Mouse (Mus musculus): ENCODE results near the gene Ube2l3. TPM values are rescaled to one million over a fixed set of nuclear protein-coding genes. Genes with fewer than 3 reads are reported as not detected.
"Not testable (repeated sequence)": the region's sequence is repeated elsewhere in the genome, so short reads cannot be mapped to it uniquely, and the experiment has no call there.

Gene Ube2l3
- total RNA-seq (2015) (373 and 400 TPM in 2 replicates), total RNA-seq (2017) (128 and 144 TPM in 2 replicates)

DNA sequence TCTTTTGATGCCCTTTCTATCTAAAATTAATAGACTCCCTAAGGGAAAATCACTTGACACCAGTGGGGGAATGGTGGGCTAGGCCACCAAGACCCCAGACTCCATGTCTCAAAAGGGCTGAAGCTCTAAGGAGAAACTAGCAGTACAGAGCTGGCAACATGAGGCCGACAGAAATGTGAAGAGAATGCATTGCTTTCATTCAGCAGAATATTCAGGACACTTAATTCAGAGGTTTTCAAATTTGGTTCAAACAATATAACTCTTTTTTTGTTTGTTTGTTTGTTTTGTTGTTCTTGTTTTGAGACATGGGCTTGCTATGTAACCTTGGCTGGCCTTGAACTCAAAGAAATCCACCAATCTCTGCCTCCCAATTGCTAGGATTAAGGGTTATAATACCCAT, at the start of gene Ube2l3:
Gene Ube2l3, minus strand, starts transcription at position 101 of the 400 bp plus-strand sequence.
- ATAC-seq (ENCODE audit: poor library complexity, severe bottlenecking): no peak

DNA sequence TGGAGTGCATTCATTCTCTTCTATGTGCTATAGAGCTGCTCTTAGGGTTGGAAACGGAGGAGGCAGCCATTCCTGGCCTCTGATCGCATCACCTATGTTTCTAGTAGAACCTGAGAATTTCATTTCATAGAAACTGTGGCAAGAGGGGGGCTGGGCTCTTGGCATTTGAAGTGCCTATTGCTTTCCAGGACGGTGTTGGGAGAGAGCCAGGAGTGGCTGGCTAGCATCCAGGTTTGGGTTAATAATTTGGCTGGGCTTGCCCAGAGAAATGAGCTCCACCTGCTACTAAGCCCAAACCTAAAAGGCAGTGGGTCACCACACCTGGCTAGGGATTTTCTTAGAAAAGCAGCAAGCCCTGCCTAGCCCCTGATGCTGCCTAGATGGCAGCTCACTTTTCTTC, 49.1 kb upstream of the Ube2l3 start:
- no peak for ATAC-seq (ENCODE audit: poor library complexity, severe bottlenecking)

DNA sequence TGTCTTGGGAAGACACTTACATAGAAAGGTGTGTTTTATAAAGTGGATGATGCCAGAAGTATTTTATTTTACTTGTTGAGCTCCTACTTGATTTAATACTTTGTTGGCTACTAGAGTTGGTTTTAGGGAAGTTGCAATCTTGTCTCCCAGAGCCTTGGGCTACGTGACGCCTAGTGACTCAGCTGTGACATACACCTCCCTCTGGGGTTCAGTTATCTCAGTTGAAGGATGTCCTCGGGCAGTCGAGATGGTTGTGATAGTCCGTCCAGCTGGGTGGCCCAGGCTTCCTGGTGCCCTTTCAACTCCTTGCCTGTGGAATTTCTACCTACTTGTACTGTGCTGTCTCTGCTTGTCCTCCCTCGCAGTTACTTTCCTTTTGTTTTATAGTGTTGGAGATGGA, 46.7 kb upstream of the Ube2l3 start:
- ATAC-seq (ENCODE audit: poor library complexity, severe bottlenecking): peak; percentile 85

DNA sequence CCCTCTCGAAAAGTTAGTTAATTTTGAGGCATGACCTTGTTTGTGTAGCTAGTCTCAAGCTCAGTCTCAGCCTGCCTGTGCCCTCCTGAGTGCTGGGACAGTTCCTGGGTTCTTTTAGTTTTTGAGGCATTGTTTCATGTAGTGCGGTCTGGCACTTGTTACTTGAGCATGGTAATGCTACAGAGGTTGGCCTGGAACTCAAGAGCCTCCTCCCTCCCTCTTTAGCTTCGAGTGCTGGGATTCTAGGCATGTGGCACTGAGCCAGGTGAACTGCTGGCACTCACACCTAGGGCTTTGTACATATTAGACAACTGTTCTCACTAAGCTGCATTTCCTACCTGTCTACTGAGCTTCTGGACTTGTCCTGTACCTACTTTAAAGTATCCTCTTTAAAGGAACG, 45.3 kb upstream of the Ube2l3 start:
- no peak for ATAC-seq (ENCODE audit: poor library complexity, severe bottlenecking)

DNA sequence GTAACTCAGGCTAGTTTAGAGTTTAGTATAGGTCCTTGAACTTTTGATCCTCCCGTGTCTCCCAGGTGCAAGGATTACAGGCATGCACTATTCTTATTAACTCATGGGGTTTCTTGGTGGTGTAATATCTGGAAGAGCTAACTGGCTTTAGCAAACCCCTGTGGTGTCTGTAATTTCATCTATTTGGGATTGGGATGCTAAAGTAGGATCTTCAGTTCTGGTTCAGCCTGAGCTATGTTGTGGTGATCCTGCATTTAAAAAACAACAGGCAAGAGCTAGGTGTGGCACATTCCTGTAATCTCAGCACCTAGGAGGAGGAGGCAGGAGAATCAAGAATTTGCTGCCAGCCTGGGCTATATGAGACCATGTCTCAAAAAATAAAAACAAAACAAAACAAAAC, 42.5 kb upstream of the Ube2l3 start:
- no peak for ATAC-seq (ENCODE audit: poor library complexity, severe bottlenecking)

DNA sequence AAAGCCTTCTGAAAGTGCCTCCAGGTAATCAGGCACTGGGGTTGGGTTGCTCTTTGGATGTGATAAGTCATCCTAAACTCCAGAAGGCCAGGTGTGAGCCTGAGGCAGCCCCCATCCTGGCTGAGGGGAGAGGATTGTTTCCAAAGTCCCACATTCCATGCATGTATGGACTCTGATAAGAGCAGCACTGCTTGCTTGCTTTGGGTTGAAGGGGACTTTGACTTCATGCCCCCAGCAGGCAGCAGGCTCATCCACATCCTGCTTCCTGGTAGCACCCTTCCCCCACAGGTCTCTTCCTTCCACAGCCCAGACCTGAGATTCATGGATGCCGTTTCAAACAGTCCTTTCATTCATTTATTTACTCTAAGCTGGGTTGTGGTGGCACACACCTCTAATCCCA, 41.3 kb upstream of the Ube2l3 start:
- no peak for ATAC-seq (ENCODE audit: poor library complexity, severe bottlenecking)

DNA sequence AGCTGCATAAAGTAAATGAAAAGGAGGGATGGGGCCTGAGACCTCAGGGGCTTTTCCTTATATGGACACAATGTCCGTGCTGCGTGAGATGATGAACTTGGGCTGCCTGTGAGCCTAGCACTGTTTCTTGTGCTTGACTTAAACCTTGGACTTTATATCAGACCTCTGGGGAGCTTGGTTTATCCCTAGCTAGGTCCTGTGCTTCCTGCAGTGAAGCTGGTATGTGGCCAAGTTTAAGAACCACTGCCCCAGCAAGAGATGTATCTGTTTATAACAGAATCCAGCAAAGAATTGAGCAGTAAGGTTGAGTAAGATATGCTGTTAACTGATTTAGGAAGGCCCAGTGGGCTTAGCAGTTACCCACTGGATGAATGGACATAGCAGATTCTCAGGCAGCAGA, 37.0 kb upstream of the Ube2l3 start:
- no peak for ATAC-seq (ENCODE audit: poor library complexity, severe bottlenecking)

DNA sequence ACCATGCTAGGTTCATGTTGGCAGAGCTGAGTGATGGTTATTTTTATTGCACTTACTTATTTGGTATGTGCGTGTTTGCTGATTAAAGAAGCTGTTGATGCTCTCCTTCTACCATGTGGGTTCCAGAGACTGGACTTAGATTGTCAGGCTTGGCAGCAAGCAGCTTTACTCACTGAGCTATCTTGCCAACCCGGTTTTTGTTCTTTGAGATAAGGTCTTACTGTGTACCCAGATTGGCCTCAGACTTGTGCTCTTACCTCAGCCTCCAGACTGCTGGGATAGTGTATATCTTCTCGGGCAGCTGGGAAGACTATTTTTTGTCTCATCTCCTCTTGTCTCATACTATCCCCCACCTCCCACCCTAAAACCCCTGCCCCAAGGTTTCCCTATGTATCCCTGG, 35.2 kb upstream of the Ube2l3 start:
- no peak for ATAC-seq (ENCODE audit: poor library complexity, severe bottlenecking)

DNA sequence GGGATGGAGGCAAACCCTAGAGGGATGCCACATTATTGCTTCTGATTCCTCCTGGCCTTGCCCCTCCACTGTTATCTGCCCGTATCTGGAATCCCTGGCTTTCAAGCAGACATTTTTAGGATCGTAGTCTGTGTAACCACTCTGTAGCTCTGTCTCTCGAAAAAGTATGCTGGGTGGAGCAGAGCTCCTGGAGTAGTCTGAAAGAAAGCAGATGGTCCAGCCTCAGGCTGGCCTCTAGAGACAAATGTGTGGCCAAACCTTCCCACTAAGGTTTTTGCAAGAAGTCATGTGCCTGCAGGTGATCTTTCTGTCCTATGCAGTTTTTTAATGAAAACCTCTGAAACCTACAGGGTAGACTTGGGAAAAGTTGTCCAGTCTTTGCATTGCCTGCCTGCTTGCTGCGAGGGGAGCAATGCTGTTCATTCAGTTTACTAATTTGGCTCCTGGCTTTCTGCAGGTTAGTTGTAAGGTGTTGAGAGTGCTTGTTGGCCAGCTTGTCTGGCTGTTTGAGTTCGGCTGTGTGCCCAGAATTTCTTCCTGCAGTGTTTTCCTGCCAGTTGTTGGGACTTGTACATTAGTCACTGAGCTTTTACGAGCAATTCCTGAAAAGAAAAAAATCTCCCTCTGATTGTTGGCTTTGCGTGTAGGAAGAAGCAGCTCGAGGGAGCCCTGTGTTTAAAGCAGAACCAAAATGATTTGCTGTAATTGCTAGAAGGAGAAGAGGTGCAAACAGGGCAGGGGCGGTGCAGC, 32.6 kb upstream of the Ube2l3 start:
- no peak for ATAC-seq (ENCODE audit: poor library complexity, severe bottlenecking)

DNA sequence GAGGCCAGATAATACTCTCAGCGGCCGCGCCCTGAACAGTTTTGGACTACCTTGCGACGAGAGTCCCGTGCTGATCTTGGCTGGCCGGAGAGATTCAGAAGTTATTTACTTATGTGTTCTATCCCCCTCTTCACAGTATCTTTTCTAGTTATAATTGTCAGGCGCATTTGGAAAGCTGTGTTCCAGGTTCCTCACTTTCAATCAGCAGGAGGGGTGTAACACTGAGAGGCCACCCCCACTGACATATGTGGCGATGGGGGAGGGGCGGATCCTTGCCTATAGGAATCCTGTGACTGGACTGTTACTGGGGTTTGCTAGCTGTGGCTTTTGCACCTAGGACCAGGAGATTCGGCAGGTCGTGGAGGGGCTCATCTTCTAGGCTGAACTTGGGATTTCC, 32.0 kb upstream of the Ube2l3 start:
- no peak for ATAC-seq (ENCODE audit: poor library complexity, severe bottlenecking)

DNA sequence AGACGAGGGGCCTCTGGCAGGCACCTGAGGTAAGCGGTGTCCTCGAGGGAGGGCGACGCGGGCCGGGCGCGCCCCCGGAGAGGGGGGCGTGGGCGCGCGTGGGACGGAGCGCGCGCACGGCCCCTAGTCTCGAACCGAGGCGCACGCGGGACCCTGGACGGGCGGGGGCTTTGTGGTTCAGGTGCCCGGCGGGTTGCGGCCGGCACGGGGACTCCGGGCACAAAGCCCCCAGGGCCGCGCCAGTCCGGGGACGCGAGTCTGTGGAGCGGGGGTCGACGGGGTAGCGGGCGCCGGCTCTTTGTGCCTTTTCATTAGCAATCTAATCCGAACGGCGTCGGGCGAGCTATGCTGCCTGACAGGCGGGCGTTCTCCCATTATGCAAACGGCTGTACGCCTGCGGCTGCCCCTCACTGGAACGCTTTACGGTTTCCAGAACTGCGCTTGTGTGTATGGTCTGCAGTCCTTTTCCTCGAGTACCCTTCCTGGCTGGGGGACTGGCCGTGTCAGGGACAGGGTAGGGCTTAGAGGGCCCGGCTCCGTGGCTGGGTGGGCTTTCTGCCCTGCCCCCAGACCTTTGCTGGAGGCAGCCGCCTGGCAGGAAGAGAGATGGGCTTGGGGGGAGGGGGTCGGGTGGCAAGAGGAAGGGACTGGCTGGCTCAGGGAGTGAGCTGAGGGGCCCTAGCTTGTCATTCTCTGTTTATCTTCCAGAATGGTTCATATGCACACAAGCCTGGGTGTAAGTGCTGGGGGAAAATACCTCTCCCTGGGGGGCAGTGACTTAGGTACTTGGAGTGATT, 31.5 kb upstream of the Ube2l3 start:
- peak; percentile 48 for ATAC-seq (ENCODE audit: poor library complexity, severe bottlenecking)

DNA sequence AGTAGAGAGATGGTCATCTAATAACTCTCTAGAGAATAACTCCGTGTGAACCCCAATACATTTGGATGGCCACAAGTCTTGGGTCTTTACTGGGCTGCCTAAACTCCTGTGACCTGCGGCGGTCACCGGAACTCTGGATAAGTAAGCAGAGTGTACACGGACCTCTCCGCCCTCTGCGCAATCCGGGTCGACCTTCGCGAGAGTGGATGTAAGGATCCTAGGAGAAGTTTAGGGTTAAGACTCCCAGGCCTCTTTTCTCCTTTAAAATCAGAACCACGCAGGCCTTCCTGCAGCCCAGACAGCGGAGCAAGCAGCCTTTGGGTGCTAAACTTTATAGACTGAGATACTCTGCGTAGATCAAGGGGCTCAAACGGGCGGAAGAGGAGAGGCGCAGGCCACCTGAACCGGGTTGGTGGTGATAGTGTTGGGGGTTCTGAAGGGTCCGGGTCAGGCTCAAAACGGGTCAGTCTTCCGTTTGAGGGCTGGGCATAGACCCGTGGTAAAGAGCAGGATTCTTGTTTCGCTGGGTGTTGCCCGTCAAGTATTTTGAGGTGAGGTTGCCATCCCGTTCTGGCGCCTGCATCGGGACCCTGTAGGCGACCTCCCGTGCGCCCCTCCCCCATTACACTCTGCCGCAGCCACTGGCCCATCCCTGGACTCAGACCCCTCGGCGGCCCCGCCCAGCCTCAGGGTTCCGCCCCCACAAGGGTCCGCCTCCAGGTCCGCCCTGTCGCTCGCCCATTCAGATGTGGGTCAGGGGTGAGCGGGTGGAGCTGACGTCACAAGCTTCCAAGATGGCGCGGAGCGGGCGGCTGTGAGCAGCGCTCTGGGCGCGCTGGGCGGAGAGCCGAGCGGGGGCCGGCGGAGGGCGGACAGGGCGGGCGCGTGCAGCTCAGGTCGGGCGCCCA, 30.6 kb upstream of the Ube2l3 start, which contains the start of gene Hic2:
Gene Hic2, plus strand, starts transcription at position 779 of the 908 bp plus-strand sequence.
- peak; percentile 98 for ATAC-seq (ENCODE audit: poor library complexity, severe bottlenecking)

DNA sequence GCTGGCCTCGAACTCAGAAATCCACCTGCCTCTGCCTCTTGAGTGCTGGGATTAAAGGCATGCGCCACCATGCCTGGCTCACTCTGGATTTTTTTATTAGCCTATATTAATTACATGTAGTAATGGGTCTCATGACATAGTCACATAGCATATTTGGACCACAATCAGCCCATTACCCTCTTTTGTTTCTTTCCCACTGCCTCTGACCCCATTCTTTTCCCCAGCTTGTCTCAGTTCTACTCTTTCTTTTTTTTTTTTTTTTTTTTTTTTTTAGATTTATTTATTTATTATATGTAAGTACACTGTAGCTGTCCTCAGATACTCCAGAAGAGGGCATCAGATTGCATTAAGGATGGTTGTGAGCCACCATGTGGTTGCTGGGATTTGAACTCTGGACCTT, 29.1 kb upstream of the Ube2l3 start:
- ATAC-seq (ENCODE audit: poor library complexity, severe bottlenecking): not testable (repeated sequence)

DNA sequence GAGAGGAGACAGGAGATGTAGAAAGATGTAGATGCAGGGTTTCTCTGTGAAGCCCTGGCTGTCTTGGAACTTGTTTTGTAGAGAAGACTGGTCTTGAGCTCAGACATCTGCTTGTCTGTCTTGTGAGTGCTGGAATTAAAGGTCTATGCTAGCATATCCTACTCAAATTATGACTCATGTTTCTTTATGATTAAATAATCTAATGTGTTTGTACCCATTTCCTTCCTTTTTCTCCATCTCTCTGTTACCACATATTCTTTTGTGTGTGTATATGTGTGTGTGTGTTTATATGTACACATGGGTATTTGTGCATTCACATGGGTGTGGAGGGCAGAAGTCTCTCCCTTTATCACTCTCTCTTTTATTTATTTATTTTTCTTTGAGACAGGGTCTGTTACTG, 24.0 kb upstream of the Ube2l3 start:
- no peak for ATAC-seq (ENCODE audit: poor library complexity, severe bottlenecking)

DNA sequence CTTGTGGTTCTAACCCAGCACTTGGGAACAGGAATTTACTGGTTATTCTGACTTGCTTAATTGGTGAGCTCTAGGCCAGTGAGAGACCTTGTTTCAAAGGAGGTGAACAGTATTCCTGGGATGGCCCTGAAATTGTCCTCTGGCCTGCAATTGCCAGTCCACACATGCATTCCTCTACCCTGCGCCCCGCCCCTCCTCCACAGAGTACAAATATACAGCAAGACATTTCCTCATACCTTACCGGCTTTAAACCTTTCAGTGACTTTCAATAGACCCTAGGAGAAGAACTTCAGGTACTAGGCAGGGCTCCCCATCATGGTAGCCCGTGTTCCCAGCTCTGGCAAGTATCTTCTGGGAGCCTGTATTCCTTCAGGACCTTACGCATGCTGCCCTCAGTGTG, 23.1 kb upstream of the Ube2l3 start:
- ATAC-seq (ENCODE audit: poor library complexity, severe bottlenecking): no peak

DNA sequence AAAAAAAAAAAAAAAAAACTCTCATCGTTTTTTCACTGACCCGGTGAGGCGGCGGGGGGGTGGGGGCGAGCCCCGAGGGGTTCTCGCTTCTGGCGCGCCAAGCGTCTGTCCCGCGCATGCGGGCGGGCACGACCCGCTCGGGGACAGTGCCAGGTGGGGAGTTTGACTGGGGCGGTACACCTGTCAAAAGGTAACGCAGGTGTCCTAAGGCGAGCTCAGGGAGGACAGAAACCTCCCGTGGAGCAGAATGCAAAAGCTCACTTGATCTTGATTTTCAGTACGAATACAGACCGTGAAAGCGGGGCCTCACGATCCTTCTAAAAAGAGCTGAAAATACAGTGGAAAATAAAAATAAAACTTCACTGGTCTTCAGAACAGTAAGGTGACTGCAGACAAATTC, 19.7 kb upstream of the Ube2l3 start:
- peak; percentile 99 for ATAC-seq (ENCODE audit: poor library complexity, severe bottlenecking)

DNA sequence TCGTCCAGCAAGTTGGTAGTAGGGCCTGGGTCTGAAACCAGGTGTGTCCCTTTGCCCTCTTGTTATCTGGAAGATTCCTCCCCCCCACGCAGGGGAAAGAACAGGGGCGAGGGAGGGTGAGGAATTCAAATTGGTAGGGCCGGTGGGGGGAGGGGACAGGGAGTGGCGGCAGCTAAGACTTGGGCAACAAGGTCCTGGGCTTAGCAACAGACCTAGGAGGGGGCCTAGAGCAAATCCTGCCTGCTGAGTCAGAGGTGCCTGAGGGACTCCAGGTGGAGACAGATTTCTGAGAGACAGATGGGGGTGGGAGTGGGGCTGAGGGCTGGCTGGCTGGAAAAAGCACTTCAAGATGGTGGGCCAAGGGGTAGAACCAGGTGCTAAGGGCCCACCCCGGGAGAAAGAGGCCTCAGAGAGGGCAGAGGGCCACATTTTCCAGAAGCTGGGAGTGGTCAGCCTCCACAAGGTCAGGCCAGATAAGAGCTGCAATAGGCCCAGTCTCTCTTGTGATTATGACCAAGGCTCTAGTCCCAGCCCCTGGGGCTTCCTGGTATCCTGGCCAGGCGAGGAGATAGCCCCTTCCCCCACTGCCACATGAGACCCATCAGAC, 17.8 kb upstream of the Ube2l3 start:
- ATAC-seq (ENCODE audit: poor library complexity, severe bottlenecking): no peak

DNA sequence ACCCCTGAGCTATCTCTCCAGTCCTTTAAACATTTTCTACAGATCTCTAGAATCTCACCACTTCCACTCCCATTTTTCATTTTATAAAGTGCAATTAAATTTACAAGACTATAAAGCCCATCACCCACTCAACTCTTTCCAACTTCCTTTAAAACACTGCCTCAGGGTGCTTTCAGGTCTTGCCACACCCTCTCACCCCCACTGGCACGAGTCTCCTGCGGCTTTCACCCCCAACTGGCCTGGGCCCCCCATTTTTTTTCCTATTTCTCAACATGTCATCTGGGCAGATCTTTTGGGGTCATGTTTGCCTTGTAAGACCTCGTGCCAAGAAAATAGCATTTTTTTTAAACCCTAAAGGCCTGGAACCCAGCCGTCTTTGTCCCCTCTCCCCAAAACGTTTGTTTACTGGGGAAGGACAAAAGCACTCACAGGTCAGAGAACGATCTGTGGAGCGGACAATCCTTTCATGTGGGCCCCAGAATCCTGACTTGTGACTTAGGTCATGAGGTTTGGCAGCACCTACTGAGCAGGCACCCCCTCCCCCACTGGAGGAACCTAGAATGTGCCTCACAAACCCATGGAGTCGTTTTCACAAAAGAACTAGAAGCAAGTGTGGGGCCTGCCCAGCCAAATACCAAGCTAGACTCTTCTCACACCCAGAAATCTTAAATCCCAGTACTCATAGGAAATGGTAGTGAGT, 14.6 kb upstream of the Ube2l3 start:
- peak; percentile 52 for ATAC-seq (ENCODE audit: poor library complexity, severe bottlenecking)

DNA sequence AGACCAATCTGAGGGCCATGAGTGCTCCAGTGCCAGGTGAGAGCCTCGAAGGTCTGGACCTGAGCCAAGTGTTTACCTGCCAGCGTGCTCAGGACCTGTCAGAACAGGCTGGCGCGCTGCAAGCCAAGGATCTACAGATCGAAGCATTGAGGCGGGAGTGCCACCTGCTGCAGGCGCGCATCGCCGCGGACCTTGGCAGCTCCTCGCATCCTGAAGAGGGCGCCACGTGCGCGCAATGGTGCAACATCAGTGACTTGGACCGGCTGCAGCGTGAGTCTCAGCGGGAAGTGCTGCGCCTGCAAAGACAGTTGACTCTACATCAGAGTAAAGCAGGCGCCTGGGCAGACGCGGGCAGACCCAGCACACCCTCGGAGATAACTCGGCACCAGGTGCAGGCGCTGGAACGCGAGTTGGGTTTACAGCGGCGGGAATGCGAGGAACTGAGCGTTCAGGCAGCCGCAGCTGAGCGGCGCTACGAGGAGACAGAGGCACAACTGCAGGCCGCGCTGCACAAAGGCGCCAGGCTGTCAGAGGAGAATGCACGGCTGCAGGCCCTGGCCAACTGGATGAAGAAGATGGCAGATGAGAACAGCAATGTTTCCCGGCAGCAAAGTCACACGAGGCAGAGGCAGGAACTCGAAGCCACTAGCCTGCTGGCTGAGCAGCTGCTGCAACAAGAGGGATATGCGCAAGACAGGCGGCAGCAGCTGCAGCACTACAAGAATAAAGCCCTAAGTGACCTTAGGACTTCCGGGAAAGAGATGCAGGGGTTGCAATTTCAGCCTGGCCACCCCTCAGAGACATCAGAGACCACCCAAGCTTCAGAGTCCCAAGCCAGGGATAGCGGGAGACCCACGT, 7.8 kb upstream of the Ube2l3 start:
- peak; percentile 90 for ATAC-seq (ENCODE audit: poor library complexity, severe bottlenecking)
